Mouse (Mus musculus) ovary, adult 18-20 months (tissue): ENCODE results near the gene Shisal2a.
A peak's percentile ranks its signal among the peaks of the same experiment; 100 is the strongest.
"Not testable (repeated sequence)": the region's sequence is repeated elsewhere in the genome, so short reads cannot be mapped to it uniquely, and the experiment has no call there.

Experiments used
- DNase-seq: peaks from one replicate; pipeline ENCODE4 v3.0.0; 2022; ENCODE audit warnings: low spot score, mixed read lengths

The Shisal2a gene

DNA sequence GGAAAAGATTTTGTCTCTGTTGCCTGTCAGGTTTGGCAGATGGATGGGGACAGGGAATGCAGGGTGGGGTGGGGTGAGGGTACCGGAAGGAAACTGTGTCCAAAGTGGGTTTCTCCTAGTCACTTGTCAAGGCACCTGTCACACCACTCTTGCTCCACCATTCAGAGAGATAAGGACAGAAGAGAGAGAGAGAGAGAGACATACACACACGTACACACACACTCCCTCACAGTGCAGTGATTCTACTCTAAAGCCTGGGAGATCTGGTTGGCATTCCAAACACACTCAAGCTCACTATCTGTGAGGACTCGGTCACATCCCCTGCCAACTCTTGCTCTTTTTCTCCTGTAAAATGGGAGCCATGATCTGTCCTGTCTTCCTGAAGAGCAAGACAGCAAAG is 11.0 kb downstream of the Shisal2a start:
- no peak for DNase-seq

DNA sequence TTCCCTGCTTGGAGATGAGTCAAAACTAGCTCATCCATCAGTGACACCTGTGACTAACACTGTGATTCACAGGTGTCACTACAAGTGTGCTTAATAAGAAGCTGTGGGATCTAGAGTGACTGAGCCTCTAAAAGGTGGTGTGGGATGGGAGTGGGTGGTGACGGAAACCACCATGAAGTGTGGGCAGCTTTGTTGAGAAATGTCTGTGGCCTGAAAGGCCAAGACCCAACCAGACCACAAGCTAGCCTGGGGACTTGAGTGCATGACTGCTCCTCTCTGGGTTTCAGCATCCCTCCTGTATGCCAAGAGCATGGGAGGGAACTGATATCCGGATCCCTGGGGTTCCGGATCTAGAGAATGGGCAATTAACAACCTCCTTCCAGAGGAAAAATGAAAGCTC is 11.7 kb downstream of the Shisal2a start:
- no peak for DNase-seq

DNA sequence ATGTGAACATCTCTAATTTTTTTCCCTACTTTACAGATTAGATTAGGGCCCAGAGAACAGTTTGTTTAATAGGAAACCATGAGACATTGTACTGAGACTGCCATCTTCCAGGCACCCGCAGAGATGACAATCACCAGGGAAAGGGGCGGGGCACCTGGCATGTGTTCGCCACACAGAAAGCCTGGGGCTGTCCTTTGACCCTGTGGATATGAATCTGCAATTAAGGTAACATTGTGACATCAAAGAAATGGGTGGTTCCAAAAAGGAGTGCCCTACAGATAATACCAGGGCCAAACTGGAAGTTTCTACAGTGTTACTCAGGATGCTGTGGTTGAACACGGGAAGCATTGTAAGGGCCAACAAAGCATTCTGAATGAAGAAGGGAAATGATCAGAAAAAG is 12.7 kb downstream of the Shisal2a start:
- no peak for DNase-seq

DNA sequence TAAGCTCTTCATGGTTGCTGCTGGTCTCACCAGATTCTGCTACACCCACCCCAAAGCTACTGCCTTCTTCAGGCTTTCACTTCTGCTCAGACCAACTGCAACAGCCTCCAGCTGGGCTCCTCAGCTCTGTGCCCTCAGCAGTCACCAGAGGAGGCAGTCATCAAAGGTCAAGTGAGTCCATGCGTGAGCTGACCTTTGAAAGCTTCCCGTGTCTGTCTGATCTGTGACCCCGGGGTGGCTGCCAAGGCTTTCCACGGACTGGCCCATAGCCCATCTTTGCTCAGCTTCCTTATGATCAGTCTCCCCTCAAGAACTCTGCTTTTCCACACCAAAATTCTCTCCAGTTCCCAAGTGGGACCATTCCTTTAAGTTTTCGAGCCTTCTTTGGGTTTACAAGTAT is 13.9 kb downstream of the Shisal2a start:
- no peak for DNase-seq

DNA sequence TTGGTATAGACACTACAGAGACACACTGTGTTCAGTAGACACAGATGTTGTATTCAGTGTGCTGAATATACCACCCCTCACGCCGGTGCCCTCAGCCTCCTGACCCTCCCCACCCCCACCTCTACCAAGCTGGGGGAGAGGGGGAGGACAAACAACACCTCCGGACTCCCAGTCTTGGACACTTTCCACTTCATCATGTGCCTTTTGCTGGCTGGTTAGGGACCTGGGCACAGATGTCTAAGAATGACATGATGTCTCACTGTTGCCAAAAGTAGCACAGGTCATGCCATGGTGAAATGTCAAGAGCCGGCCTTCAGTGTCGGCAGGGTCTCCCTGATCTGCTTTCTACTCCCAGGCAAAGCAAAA is 19.1 kb downstream of the Shisal2a start:
- DNase-seq, result no peak

DNA sequence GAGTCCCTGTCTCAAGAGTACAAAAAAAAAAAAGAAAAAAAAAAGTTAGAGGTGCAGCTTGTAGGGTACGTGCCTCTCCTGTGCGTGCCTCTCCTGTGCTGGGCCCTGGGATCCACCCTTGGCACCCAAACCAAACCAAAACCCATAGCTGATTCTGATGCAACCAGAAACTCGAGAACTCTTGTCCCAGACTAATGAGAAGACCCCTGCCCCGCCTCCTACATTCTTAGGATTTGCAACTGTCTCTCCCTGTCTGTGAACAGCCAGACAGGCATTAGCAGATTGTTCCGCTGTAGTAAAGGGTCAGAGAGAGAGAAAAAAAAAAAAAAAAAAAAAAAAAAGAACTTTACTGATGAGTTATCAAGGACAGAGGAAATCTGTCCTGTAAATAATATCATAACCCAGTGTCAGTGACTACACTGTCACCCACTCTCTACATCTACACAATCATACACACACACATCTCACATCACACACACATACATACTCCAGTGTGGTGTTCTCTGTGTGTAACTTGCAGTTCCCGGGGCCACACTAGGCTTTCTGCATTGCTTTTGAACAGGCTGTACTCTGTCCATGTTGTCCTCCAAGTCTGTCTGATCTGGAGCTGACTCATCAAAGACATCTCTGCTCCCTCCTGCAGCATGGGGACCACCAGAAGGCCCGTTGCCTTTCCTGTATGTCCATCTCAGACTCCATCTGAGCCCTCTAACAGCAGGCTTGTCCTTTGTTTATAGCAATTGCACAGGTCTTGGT is 19.6 kb downstream of the Shisal2a start:
- no peak for DNase-seq

DNA sequence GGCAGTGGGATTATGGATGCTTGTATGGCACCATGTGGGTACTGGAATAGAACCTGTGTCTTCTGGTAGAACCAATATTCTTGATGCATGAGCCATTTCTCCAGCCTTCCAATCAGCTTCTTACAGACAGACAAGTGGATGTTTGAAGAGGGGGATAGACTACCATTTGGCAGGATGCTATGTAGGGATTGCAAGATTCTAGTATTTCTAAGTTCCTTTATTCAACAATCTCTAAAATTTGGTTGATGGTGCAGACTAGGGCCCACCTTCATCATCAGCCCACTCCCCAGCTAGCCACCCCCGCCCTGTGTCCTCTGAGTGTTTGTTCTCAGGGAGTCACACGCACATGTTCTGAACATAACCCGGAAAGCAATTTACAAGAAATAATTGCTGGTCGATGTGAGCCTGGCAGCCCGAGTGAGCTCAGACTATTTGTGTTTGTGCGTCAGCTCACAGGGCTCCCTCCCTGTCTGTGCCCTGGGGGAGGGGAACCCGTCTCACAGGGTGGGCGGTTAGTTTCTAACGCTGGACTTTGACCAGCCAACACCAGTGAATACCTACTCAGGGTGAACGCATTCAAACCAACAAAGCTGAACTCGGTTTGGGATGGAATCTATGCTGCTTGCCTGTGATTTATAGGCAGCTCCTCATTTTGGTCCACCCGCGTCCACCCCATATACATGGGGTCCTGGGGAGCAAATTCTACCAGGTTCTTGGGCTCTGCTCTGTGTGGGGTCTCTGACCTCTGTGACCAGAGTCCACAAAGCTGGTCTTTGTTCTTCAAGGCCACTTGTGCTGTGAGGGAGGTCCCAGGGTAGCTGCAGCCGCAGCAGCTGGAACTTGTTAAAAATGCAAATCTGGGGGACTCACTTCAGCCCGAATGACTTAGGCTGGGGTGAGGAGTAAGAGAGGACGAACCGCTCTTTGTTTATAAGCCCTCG is 20.6 kb downstream of the Shisal2a start:
- no peak for DNase-seq

DNA sequence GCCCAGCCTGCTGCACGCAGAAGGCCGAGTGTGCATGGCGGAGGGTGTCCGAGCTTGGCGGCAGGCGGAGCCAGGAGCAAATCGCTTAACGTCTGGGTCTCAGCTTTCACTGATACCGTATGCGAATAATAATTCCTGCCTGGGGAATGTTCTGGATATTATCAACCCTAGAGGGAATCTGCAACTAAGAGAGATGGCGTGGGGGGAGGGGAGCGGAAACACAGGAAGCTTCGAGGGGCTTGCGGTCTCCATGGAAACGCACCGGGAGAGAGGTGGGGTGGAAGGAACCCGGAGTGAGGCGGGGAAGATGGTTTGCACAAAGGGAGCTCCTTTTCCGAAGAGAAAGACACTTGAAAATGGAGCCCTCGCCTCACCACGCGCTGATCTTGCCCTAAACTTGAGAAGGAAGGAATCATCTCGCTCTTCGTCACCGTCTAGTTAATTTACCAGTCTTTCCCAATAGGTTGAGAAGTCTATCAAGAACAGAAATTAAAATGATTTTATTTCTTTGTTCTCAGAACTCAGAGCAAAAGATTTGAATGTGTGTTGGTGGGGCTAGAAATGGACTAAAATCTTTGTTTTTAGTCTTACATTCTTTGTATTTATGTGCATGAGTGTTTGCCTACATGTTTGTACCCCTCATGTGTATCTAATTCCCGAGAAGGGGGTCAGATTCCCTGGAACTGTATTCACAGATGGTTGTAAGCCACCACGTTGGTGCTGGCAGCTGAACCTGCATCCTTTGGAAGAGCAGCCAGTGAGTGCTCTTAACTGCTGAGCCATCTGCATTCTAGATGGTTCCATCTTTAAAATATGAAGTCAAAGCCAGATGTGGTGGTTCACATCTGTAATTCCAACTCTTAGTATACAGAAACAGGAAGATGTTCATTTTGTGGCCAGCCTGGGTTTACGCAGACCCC is 22.8 kb downstream of the Shisal2a start:
- peak; percentile 59 for DNase-seq

DNA sequence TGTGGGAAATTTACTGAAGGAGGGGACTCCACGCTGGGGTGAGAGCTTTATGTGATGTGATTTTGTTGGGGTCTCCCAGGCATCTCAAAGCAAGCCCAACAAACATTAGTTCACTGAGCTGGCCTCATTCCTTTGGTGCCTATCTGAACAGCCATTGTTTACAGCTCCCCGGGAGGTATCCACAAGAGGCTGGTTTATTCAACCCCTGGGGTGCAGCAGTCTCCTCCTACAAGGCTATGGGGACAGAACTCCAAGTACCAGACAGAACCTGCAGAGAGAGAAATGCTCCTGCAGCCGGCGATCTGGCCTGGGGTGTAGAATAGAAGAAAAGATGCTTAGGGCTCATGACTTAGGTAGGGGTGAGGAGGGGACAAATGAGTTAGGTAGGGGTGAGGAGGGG is 24.7 kb downstream of the Shisal2a start:
- no peak for DNase-seq

DNA sequence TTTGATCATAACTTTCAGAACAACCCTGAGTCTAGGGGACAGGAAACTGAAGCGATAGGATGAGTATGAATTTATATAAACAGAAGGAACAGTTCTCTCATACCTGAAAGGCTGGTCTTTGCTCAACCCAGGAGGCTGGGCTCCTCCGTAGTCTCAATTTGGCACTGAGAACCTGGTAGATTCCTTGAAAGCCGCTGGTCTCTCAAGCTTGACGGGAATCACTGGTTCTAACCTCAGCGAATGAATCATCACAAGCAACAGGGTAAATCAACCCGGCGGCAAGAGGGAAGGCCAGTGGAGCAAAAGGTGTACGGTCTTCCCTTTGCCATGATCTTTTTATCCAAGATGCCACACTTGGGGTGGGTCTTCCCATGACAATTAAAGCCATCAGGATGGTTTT is 25.7 kb downstream of the Shisal2a start:
- DNase-seq, result no peak

DNA sequence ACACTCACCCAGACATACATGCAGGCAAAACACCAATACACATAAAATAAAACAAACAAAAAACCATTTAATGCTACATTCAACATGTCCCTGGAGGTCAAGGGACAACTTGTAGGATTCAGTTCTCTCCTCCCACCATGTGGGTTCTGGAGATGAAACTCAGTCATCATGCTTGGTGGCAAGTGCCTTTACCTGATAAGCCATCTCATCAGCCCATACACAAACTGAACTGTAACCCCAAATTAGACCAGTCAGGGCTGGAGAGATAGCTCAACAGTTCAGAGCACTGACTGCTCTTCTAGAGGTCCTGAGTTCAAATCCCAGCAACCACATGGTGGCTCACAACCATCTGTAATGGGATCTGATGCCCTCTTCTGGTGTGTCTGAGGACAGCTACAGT is 29.6 kb downstream of the Shisal2a start:
- DNase-seq, result not testable (repeated sequence)

DNA sequence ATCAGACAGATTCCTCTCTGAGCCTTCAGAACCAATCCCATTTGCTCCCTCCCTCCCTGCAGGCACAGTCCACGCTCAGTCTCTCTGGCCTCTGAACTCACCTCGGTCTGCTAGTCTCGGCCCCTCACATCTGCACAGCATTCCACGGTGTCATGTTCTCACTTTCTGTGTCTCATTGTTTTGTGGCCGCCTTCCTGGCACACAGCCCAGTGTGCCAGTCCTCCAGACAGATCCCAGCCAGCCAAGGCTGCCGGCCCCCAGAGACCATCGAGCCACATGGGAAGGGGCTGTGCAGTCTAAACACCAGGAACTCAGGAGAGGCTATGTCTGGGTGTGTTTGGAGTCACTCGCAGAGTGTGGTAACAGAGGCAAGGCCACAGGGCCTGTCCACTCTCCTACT is 32.3 kb downstream of the Shisal2a start:
- DNase-seq, result peak; percentile 71

DNA sequence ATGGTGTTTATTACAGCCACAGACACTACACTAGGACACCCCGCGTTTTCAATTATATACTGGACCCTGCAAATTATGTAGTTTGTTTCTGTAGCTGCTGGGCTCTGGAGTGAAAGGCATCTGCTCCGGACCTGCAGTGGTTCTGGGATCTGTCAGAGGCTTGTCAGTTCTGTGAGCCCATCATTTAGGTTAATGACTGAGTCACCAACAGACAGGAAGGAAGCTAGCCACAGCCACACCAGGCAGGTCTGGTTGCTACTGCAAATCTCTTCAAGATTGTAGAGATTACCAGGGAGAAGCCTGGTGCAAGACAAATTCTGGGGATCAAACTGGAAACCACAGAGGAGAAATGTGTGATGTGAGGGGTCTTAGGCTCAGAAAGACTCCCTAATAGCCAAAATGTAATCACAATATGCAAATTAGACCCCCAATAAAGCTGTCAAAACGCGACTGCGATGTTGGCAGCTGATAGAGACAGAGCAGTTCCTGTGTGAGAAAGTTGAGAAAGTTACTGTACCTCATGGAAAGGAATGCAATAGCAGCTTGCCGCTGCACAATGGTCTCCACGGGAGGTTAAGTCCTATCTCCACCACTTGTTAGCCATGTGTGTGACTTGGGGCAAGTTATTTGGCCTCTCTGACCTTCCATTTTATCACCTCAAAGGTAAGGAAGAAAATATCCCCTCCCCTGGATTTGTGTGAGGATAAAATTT is 33.2 kb downstream of the Shisal2a start:
- no peak for DNase-seq

DNA sequence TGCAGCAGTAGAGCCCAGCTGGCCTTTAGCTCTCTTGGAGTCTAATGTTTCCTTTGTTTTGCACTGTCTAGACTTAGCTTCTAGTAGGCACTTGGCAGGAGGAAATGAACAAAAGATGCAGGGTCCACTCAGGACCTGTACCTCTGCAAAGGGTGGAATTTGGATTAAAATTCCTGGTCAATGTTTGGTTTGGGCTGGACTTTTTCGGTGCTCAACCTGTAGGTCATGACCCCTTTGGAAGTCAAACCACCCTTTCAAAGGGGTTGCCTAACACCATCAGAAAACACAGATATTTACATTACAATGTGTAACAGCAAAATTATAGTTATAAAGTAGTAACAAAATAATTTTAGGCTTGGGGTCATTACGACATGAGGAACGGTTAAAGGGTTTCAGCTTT is 34.1 kb downstream of the Shisal2a start:
- no peak for DNase-seq

DNA sequence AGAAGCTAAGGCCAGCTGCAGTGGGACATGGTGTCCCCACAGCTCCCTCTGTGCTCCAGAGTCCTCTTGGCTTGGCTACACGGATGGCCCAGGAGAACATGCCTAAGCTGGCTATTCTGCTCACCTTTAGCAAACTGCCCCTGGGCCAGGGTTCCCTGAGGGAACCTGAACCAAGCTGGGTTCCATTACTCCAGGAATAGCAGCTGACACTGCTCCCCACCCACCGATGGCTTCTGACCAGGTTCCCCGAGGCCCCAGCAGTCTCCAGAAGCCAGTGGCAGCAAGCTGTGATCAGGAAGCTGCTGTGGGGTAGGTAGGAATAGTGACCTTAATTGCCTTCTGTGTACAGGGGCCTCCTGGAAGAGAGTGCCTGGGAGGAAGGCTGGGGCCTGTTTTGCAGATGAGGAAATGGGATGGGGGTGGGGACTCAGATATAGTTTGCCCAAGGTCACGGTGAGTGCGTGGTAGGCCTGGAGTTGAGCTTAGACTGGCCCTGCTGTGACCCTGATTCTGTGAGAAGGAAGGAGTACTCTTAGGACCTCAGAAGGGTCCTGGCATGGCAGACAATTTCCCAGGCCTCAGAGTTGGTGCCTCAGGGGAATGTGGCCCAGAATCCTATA is 34.8 kb downstream of the Shisal2a start:
- DNase-seq, result no peak

DNA sequence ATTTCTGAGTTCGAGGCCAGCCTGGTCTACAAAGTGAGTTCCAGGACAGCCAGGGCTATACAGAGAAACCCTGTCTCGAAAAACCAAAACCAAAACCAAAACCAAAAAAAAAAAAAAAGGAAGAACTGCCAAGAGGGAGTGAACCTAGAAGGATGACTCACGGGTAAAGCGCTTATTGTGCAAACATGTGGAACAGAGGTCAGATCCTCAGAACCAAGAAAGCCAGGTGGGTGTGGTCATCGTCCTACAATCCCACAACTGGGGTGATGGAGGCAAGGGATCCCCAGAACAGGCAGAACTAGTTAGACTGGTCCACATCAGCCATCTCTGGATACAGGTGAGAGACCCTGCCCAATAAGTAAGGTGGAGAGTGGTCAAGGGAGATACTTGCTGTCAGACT is 36.0 kb downstream of the Shisal2a start:
- no peak for DNase-seq

DNA sequence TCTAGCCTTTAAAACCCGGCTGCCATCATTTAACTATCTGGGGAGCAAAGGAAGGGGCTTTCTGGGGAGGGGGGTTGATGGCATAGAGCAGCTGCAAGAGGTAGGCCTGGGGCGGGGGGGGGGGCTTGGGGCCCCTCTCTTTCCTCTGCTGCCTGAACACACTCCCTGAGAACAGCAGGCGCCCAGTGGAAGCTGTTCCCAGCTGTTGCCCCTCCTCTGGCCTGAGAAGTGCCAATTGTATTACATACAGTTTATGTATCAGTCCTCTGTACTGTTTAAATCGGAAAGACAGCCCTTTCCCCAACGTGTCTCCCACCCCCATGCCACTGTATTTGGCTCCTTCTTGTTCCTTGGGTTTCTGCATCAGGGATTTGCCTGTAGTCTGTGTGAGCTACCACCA is 37.3 kb downstream of the Shisal2a start:
- no peak for DNase-seq

DNA sequence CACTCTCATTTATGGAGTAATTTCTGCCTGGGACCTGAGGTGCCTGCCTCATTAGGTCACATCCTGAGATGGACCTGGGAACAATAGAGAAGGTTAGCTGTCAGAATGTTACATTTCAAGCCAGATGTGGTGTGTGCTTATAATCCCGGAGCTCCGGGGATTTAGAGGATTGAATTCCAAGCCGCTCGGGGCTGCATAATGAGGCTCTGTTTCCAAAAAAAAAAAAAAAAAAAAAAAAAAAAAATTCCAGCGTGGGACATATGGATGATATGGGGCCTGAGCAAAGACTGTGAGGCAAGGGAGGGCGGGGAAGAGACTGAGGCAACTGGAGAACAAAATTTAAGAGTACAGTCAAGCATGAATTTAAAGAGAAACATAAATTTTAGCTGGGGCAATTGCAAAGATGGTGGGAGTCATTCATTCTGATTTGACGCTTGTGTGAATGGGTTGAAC is 38.5 kb downstream of the Shisal2a start:
- no peak for DNase-seq

DNA sequence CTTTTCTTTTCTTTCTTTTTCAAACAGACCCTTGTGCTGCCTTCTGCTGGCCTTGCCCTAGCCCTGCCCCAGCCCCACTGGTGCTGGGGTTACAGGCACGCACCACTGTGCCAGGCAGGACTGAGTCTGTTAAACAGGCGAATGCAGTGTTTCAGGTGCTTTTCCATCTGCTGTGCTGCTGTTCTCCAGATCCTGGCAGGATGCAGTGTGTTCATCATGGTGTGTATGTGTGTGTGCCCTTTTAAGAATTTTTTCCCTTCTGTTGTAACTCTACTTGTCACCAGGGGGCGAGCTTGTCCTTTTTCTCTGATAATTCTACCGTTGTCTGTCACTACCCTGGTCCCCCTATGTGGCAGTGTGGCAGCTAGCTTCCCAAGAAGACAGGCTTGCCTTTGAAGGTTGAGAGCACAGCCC is 43.9 kb downstream of the Shisal2a start:
- DNase-seq, result no peak

DNA sequence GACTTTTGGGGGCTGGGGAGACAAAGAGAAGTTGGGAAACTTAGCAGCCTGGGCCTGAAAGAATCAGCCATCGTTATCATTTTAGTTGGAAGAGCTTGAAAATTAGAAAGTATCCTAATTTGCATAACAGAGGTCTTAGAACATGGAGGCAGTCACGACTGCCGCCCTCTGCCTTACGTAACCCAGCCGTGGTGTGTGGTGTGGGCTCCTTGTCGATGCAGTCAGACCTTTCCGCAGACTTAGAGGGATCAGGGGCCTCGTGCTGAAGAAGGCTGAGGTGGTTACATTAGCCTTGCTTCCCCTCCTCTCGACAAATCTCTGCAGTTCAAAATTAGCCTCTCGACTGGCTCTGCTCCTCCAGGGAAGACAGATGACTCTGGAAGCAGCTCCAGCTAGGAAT is 44.3 kb downstream of the Shisal2a start:
- no peak for DNase-seq

DNA sequence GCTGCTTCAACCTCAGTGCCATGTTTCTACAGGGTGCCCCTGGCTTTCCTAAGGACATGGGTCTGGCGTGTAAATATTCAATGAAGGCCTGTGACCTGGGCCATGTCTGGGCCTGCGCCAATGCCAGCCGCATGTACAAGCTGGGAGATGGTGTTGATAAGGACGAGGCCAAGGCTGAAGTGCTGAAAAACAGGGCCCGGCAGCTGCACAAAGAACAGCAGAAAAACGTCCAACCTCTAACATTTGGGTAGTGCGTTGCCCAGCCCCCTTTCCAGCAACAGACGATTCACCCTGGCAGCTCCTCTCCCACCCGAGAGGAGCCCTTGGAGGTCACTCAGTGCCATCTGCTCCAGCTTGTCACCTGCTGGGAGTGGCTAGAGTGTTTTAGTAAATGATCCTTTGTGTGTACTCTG is 44.8 kb downstream of the Shisal2a start:
- DNase-seq, result peak; percentile 73
